Mouse (Mus musculus): Measurements from ENCODE around the gene Sept5.

The Sept5 gene

GRCm38 (mm10) chr16:18583673-18584357, 45.9 kb downstream of the Sept5 start:
- DNase-seq (ENCODE audit: low spot score in 2 of 2): no peak

- DNase-seq (ENCODE audit: low spot score in 2 of 2): no peak
Observed at GRCm38 (mm10) chr16:18583169-18583568, 46.6 kb downstream of the Sept5 start.

- DNase-seq (ENCODE audit: low spot score in 2 of 2): no peak
Observed at GRCm38 (mm10) chr16:18582426-18583148, 47.2 kb downstream of the Sept5 start.

GRCm38 (mm10) chr16:18581623-18582205, 48.0 kb downstream of the Sept5 start:
- DNase-seq (ENCODE audit: low spot score in 2 of 2): no peak

GRCm38 (mm10) chr16:18581050-18581622, 48.6 kb downstream of the Sept5 start:
- no peak for DNase-seq (ENCODE audit: low spot score in 2 of 2)

GRCm38 (mm10) chr16:18580389-18580788, 49.4 kb downstream of the Sept5 start:
- no peak for DNase-seq (ENCODE audit: low spot score in 2 of 2)

GRCm38 (mm10) chr16:18577599-18578160, 52.1 kb downstream of the Sept5 start:
- DNase-seq (ENCODE audit: low spot score in 2 of 2): no peak

GRCm38 (mm10) chr16:18577071-18577470, 52.7 kb downstream of the Sept5 start:
- no peak for DNase-seq (ENCODE audit: low spot score in 2 of 2)

- no peak for DNase-seq (ENCODE audit: low spot score in 2 of 2)
Observed at GRCm38 (mm10) chr16:18574196-18574595, 55.6 kb downstream of the Sept5 start.
